Mouse (Mus musculus) E14TG2a.4 (cell line): ENCODE data around the gene Fam168b.

Source experiments
- H3K27me3 ChIP-seq: 2 replicates; pipeline ENCODE4 v1.6.1; 2014; ENCODE audit warnings: low read length, control low read depth; ENCODE audit not compliant: insufficient read depth
- H3K36me3 ChIP-seq: 2 replicates; pipeline ENCODE4 v1.6.1; 2014; ENCODE audit warnings: low read length, control low read depth; ENCODE audit not compliant: insufficient read depth
- H3K4me1 ChIP-seq: replicated peaks from 2 replicates; pipeline ENCODE4 v1.6.1; 2014; ENCODE audit warnings: low read depth, low read length, control low read depth
- H3K4me3 ChIP-seq: replicated peaks from 2 replicates; pipeline ENCODE4 v1.5.1; 2014; ENCODE audit warnings: mild to moderate bottlenecking, low read length
- H3K9me3 ChIP-seq: 2 replicates; pipeline ENCODE4 v1.6.1; 2014; ENCODE audit warnings: low read length, control low read depth
- CTCF ChIP-seq: conservative IDR thresholded peaks from 2 replicates; pipeline ENCODE4 v1.5.1; 2014; ENCODE audit warnings: low read length
- NANOG ChIP-seq: IDR thresholded peaks from 2 replicates; pipeline ENCODE4 v1.6.1; 2014; ENCODE audit warnings: borderline replicate concordance, low read length, mixed read lengths
- POU5F1 ChIP-seq: IDR thresholded peaks from 2 replicates; pipeline ENCODE4 v1.6.1; 2014; ENCODE audit warnings: low read length, borderline replicate concordance

Gene Fam168b

DNA sequence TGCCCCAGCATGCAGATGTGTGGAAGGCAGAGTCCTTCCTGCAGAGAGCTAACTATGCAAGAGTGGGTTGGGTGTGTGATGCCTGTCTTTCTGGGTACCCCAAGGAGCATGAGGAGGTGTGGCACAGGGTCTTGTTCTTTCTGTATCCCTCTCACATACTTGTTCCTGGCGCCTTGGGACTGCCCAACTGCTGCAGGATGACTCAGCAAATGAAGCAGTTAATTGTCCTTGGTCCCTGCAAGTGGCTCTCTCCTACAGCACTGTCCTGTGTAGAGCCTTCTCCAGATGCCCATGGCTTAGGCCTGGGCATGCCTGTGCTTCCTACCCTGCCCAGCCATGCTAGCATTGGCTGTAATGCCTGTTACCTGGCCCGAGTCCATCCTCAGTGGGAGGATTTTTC lies 43.7 kb downstream of the Fam168b start:
- Histone ChIP-seq H3K4me1 (peaks cover 27% of the 10 kb centered on the region), H3K27me3 (peaks cover 18% of the 10 kb centered on the region), H3K9me3 (no peaks in the 10 kb centered on the region), H3K4me3 (no peak overlapping the region), H3K36me3 (peaks cover 7% of the 10 kb centered on the region; the same call in 1 of the 2 replicates)
- TF ChIP-seq CTCF (no peak), POU5F1 (no peak), NANOG (no peak)

DNA sequence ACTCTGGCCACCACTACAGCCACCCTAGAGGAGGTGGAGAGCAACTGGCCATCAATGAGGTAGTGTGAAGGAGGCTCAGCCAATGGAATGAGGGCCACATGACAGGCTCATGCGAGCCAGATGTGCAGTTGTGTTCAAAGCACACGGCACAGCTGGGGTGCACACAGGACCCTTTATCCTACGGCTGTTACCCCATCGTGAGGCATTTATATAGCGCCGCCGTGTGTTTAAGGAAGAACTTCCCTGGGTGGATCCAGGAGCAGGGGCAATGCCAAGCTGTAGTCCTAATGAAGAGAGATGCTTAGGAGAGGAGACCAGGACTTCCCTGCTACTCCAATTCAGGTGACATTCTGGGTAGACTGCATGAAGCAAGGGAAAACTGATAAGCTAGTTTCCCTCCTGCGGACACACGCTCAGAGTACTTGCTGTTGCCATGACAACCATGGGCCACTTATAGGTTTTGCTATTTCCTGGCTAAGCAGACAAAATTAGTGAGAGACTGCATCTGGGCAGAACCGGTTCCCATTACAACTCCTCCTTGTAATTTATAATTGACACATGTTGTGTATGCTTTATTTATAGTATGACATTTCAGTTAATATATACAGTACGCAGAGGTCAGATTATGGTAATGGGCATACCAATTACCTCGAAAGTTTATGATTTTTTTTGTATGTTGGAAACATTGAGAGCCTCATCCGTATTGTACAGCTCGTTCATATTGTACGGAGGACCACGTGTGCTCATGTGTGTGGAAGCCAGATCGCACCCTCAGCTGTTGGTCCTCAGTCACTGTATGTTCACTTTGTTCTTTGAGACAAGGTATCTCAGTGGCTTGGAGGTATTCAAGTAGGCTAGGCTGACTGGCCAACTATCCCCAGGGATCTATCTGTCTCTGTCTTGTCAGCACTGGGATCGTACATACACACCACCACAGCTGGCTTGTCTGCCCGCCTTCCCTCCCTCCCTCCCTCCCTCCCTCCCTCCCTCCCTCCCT lies 49.3 kb downstream of the Fam168b start:
- no peak overlapping the region for H3K4me3 ChIP-seq
- H3K27me3 ChIP-seq: no peaks in the 10 kb centered on the region
- H3K4me1 ChIP-seq: no peaks in the 10 kb centered on the region
- TF ChIP-seq POU5F1 (no peak), NANOG (no peak), CTCF (no peak)
- no peaks in the 10 kb centered on the region for H3K9me3 ChIP-seq
- no peaks in the 10 kb centered on the region for H3K36me3 ChIP-seq

DNA sequence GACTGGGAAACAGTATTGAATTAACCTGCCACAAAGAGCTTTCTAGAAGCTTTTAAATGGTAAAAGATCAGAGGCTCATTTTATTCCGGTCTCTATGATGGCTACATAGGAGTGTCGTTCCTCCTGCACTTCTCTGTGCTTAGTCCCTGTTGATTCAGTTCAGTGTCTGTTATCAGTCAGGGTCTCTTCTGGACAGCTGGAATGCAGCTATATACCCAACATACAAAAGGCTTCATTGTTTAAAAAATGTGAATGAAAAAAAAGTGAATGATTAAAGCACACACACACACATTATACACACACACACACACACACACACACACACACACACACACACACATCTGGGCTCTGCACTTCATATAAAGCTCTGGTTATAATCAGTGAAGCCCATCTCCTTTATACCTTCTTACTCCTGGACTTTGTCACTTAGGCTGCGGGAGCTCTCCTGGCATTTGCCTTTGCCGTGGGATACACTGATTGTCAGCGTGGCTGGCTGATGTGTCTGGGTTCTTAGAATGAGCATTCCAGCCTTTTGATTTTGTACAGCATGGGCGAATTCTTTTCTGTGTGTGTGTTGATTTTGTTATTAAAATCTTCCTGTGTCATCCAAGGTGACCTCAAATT lies 59.2 kb downstream of the Fam168b start:
- Histone ChIP-seq H3K4me3 (no peak overlapping the region), H3K36me3 (no peaks in the 10 kb centered on the region), H3K4me1 (no peaks in the 10 kb centered on the region), H3K9me3 (no peaks in the 10 kb centered on the region), H3K27me3 (no peaks in the 10 kb centered on the region)
- no peak for TF ChIP-seq CTCF

DNA sequence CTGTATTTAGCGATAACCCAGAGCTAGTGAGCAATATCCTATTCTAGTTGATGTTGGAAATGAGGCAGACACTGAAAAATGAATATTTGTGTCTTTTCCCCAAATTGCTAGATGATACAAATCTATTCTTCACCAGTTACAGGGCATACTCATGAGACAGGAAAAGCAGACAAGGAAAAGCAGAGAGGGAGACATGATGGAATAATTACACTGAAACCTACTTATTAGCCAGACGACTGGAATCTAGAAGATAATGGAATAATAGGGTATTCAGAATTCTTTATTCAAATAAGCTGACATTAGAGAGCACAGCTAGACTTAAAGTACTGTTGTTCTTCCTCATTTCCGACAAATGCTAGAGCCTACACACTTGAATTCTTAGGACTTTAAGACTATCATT lies 67.0 kb downstream of the Fam168b start:
- Histone ChIP-seq H3K9me3 (no peaks in the 10 kb centered on the region), H3K4me3 (no peak overlapping the region), H3K36me3 (no peaks in the 10 kb centered on the region), H3K27me3 (no peaks in the 10 kb centered on the region), H3K4me1 (no peaks in the 10 kb centered on the region)
- no peak for TF ChIP-seq NANOG
- TF ChIP-seq POU5F1: no peak
- TF ChIP-seq CTCF: no peak

DNA sequence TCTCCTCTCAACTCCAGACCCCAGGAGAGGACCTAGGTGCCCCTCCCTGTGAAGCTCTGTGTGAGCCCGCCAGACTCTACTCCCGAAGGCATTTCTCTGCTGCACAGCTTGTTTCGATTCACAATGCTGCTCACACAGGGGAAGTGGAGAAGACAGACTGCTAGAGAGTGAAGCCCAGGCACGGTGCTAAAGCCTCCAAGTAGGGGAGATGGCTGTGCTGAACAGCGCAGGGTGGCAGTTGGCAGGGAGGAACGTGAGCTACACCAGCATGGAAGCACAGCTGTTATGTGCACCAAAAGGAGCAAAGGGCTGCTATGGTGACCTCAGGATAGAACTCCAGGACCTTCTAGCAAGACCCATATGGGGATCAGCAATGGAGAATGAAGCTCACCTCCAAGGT lies 74.0 kb downstream of the Fam168b start:
- no peak for TF ChIP-seq POU5F1
- TF ChIP-seq CTCF: no peak
- TF ChIP-seq NANOG: no peak
- Histone ChIP-seq H3K9me3 (no peaks in the 10 kb centered on the region), H3K4me3 (no peak overlapping the region), H3K36me3 (no peaks in the 10 kb centered on the region), H3K27me3 (no peaks in the 10 kb centered on the region), H3K4me1 (no peaks in the 10 kb centered on the region)

DNA sequence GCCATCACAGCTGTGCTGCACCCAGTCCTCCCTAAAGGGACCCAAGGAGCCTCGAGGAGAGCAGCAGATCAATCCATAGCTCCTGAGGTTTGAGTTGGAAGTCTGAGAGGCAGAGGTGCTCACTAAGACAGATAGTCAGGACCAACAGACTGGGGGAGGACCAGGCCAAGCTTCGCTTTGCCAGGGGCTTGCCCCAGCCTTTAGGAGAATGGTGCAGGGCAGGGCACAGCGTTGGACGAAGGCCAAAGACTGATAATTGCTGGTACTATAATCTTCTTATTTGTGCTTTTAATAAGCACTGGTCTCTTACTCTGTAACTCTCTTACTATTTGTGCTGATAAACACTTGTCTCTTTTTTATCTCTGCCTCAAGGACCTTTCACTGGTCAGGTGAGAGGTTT lies 75.0 kb downstream of the Fam168b start:
- H3K4me3 ChIP-seq: no peak overlapping the region
- TF ChIP-seq POU5F1: no peak
- TF ChIP-seq CTCF: no peak
- TF ChIP-seq NANOG: no peak

DNA sequence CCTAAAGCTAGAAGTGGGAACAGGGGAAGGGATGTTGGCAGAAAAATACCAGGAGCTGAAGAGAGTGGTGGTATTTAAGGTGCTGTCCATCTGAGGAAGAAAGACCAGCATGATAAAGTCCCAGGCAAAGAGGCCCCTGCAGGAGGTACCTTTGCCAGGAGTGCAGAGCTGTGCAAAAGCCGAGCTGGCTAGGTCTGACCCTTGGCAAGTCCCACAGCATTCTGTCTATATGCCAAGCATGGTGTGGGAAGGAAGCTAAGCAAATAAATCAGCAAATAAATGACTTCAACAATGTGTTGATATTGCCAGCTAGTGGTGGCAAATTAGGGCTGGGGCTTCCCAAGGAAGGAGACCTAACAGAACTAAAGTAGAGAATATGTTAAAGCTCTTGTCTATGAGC lies 76.0 kb downstream of the Fam168b start:
- no peak for TF ChIP-seq POU5F1
- TF ChIP-seq NANOG: no peak
- TF ChIP-seq CTCF: no peak
- H3K27me3 ChIP-seq: no peaks in the 10 kb centered on the region
- H3K4me1 ChIP-seq: no peaks in the 10 kb centered on the region
- peaks cover 3% of the 10 kb centered on the region; the same call in 1 of the 2 replicates for H3K9me3 ChIP-seq
- no peaks in the 10 kb centered on the region for H3K36me3 ChIP-seq
- no peak overlapping the region for H3K4me3 ChIP-seq

More for the DNA sequence above, 75.0 kb downstream of the Fam168b start:
- peaks cover 3% of the 10 kb centered on the region; the same call in 1 of the 2 replicates for H3K9me3 ChIP-seq
- H3K4me1 ChIP-seq: no peaks in the 10 kb centered on the region
- H3K27me3 ChIP-seq: no peaks in the 10 kb centered on the region
- H3K36me3 ChIP-seq: no peaks in the 10 kb centered on the region
